Mouse (Mus musculus) heart, embryonic 14.5 days (tissue): ENCODE data around the gene Inpp5e. TPM values are rescaled to one million over a fixed set of nuclear protein-coding genes. Genes with fewer than 3 reads are reported as not detected.

Experiments
- ATAC-seq: fragments of 200-750 bp; cut with Nextera tagmentation; 2 replicates; pipeline ENCODE4 v1.8.0; 2017; ENCODE audit warnings: low read depth, moderate TSS enrichment; ENCODE audit not compliant: insufficient number of reproducible peaks, insufficient read depth, low FRiP score
- H3K27ac ChIP-seq, 2 experiments: fragments of 200-500 bp in 1 of 2; fragments of 300-500 bp in 1 of 2; sonication (generic) in 1 of 2; replicated peaks in 1 of 2; 2 replicates each; pipeline ENCODE4 v1.5.1; 2012 to 2014; ENCODE audit warnings: low read depth in 2 of 2, low read length in 2 of 2, control low read depth in 1 of 2, mild to moderate bottlenecking in 1 of 2, mixed read lengths in 1 of 2; ENCODE audit not compliant: control insufficient read depth in 1 of 2, insufficient read depth in 1 of 2
- H3K27me3 ChIP-seq: fragments of 300-500 bp; sonication (generic); 2 replicates; pipeline ENCODE4 v1.6.1; 2014; ENCODE audit warnings: mild to moderate bottlenecking, low read length, control low read depth; ENCODE audit not compliant: control insufficient read depth, insufficient read depth
- H3K36me3 ChIP-seq: fragments of 300-500 bp; sonication (generic); 2 replicates; pipeline ENCODE4 v1.6.1; 2014; ENCODE audit warnings: mild to moderate bottlenecking, control low read depth, low read length, mixed read lengths; ENCODE audit not compliant: control insufficient read depth, insufficient read depth
- H3K4me1 ChIP-seq, 2 experiments: fragments of 200-500 bp in 1 of 2; fragments of 300-500 bp in 1 of 2; sonication (generic) in 1 of 2; 2 replicates each; pipeline ENCODE4 v1.6.1; 2012 to 2014; ENCODE audit warnings: low read length in 2 of 2, control low read depth in 1 of 2, mixed read lengths in 1 of 2; ENCODE audit not compliant: control insufficient read depth in 2 of 2, insufficient read depth in 2 of 2
- H3K4me2 ChIP-seq: fragments of 300-500 bp; sonication (generic); 2 replicates; pipeline ENCODE4 v1.6.1; 2014; ENCODE audit warnings: mild to moderate bottlenecking, low read length
- H3K4me3 ChIP-seq, 2 experiments: fragments of 200-500 bp in 1 of 2; fragments of 300-500 bp in 1 of 2; sonication (generic) in 1 of 2; 2 replicates each; pipeline ENCODE4 v1.5.1; 2012 to 2014; ENCODE audit warnings: low read length in 2 of 2, mild to moderate bottlenecking in 2 of 2, control low read depth in 1 of 2, low read depth in 1 of 2, moderate library complexity in 1 of 2; ENCODE audit not compliant: control insufficient read depth in 1 of 2, insufficient read depth in 1 of 2
- H3K9ac ChIP-seq: fragments of 300-500 bp; sonication (generic); 2 replicates; pipeline ENCODE4 v1.6.1; 2014; ENCODE audit warnings: mild to moderate bottlenecking, low read length
- H3K9me3 ChIP-seq: fragments of 300-500 bp; sonication (generic); 2 replicates; pipeline ENCODE4 v1.6.1; 2016; ENCODE audit warnings: low read length, control low read depth; ENCODE audit not compliant: control insufficient read depth
- WGBS: fragments of 180-500 bp; shearing (Covaris S2); extraction: QIAGEN DNeasy Blood & Tissue Kit; methylation state at CpG from one replicate; pipeline ENCODE4 v1.1.7; 2014; 5-methylcytosine and 5-hydroxymethylcytosine counted together
- polyA plus RNA-seq: library from polyadenylated mRNA; unstranded; fragments of >200 nt; fragmentation: Nextera tagmentation; extraction: Ambion mirVana; gene quantifications from 2 replicates; pipeline ENCODE4 v1.2.1, GENCODE M21; 2014

Gene Inpp5e
- polyA plus RNA-seq, 1 experiment from 2014 or later = 16.7 TPM

DNA sequence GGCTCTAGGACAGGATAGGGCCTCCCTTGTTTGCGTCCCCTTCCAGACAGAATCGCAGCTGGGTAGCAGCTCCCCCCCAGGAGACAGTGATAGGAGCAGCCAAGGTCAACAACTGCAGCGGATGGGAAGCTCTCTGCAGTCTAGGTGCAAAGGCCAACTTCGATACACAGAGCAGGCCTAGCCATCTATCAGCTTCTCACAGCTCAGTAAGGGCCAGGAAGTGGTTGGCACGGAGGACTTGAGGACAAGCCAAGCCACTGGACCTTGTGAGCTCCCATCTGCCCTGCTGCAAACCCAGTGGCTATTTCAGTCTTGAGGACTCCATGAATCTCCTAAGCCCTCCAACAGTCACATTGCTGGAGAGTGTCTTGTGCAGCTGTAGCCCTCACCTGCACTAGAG, 9.4 kb downstream of the Inpp5e start:
- ATAC-seq = no peak
- H3K4me2 ChIP-seq = no peak overlapping the region
- no peak overlapping the region for H3K27ac ChIP-seq
- no peak overlapping the region for H3K9ac ChIP-seq
- H3K36me3 ChIP-seq = peaks cover 76% of the 10 kb centered on the region
- H3K9me3 ChIP-seq = no peaks in the 10 kb centered on the region
- H3K27me3 ChIP-seq = no peaks in the 10 kb centered on the region
- no peak overlapping the region for H3K4me3 ChIP-seq
- 68% methylated on average over 5 of the region's 5 CpGs for WGBS
- H3K4me1 ChIP-seq = no peaks in the 10 kb centered on the region

DNA sequence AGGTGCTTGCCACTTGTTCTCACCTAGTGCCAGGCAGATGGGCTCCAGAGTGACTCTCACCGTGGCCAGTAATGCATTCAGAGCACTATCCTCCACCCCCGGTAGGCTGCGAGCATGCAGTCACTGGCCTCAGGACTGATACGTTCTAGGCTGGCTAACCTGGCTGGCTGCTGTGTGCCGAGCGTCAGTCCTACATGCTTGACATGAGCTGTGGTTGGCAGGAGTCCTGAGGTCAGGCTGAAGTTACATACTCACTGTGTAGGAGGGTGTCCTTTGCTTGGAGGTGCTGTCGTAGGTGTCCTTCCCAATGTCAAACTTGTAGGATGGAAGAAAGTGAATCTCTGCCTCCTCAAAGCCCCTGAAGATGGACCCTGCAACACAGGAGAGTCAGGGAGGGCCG, 10.0 kb downstream of the Inpp5e start:
- 81% methylated on average over 8 of the region's 8 CpGs for WGBS
- Histone ChIP-seq H3K9me3 (no peaks in the 10 kb centered on the region), H3K9ac (no peak overlapping the region)

DNA sequence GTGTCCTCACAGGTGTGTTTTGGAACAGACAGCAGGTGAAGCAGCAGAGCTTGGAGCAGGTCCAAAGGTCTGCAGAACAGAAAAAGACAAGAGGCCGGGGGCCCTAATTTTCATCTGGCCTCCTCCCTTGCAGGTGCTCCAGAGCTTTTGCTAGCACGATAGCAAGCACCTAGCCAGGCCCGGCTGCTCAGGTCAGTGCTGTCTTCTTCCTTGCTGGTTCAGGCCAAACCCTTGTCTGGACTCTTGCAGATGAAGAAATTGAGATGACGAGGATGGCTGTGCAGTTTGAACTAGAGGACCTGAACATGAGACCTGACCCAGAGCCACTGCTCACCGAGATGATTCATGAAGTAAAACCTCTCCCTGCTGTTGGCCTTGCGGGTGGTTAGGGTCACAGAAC, 17.4 kb downstream of the Inpp5e start:
- peaks cover 75% of the 10 kb centered on the region for H3K36me3 ChIP-seq
- H3K9me3 ChIP-seq = no peaks in the 10 kb centered on the region
- H3K4me1 ChIP-seq = peaks cover 5 to 15% of the 10 kb centered on the region in 2 experiments
- H3K4me2 ChIP-seq = no peak overlapping the region
- no peaks in the 10 kb centered on the region for H3K27me3 ChIP-seq
- no peak overlapping the region for H3K9ac ChIP-seq
- ATAC-seq = no peak
- H3K27ac ChIP-seq = no peak overlapping the region
- 89% methylated on average over 6 of the region's 6 CpGs for WGBS
- H3K4me3 ChIP-seq = no peak overlapping the region

More for the DNA sequence above, 10.0 kb downstream of the Inpp5e start:
- no peak for ATAC-seq
- no peaks in the 10 kb centered on the region for H3K4me1 ChIP-seq
- H3K36me3 ChIP-seq = peaks cover 83% of the 10 kb centered on the region
- H3K27ac ChIP-seq = no peak overlapping the region
- no peaks in the 10 kb centered on the region for H3K27me3 ChIP-seq
- no peak overlapping the region for H3K4me2 ChIP-seq
- H3K4me3 ChIP-seq = no peak overlapping the region

DNA sequence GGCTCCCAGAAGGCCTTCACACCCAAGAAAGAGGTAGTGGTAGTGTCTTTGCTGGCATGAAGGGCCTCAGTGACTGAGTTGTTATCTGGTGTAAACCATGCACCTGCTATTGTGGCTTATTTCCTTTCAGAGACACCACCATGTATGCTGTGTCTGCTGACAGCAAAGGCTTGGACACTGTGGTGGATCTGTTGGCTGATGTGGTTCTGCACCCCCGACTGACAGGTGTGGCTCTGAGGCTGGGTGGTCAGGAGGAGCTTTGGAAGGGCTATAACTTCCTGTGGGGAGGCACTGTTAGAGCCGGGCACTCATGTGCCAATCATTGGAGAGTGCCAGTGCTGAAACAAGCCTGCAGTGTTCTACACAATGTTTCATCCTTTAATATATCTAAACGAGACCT, 18.0 kb downstream of the Inpp5e start:
- peaks cover 75% of the 10 kb centered on the region for H3K36me3 ChIP-seq
- H3K4me1 ChIP-seq = peaks cover 5 to 15% of the 10 kb centered on the region in 2 experiments
- 89% methylated on average over 3 of the region's 3 CpGs for WGBS
- no peaks in the 10 kb centered on the region for H3K9me3 ChIP-seq
- no peak for ATAC-seq
- no peak overlapping the region for H3K27ac ChIP-seq
- no peak overlapping the region for H3K9ac ChIP-seq
- H3K4me2 ChIP-seq = no peak overlapping the region
- no peaks in the 10 kb centered on the region for H3K27me3 ChIP-seq
- H3K4me3 ChIP-seq = no peak overlapping the region

DNA sequence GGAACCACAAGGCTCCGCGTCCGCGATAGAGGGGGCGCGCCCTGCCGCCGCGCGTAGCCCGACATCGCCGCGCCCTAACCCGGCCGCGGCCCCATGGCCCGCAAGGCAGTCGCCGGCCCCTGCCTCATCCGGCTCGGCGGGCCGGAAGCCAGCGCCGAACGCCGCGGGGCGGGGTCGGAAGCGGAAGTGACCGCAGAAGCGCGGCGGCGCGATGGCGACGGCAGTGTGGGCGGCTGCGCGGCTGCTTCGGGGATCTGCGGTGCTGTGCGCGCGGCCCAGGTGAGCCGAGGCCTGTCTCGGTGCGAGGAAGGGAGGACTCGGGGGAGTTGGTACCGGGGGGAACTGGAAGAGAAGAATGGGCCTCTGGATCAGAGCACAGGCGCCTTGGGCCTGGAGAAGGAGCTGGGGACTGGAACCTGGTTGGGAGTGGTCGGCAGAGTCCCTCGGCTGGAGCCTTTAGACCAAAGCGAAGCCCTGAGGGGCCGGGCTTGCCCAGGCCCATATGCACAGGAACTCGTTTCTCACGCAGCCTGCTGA, 19.8 kb downstream of the Inpp5e start, which contains the start of the genes Entr1 and Pmpca:
Entr1 (minus strand) TSS at position 163 of the 537 bp plus-strand sequence.
Pmpca (plus strand) TSS at position 186 of the 537 bp plus-strand sequence.
- Histone ChIP-seq H3K4me1 (peaks cover 5 to 15% of the 10 kb centered on the region in 2 experiments), H3K4me2 (peak within 1 kb of the TSS; percentile 90), H3K27ac (peak within 1 kb of the TSS; percentile 28 to 70; a peak in 3 of 4 replicates), H3K36me3 (peaks cover 75% of the 10 kb centered on the region), H3K9me3 (no peaks in the 10 kb centered on the region), H3K9ac (peak within 1 kb of the TSS; percentile 96), H3K27me3 (no peaks in the 10 kb centered on the region), H3K4me3 (peak within 1 kb of the TSS; percentile 94 to 97)
- peak; percentile 79 for ATAC-seq
- under 1% methylated on average over 53 of the region's 60 CpGs for WGBS

DNA sequence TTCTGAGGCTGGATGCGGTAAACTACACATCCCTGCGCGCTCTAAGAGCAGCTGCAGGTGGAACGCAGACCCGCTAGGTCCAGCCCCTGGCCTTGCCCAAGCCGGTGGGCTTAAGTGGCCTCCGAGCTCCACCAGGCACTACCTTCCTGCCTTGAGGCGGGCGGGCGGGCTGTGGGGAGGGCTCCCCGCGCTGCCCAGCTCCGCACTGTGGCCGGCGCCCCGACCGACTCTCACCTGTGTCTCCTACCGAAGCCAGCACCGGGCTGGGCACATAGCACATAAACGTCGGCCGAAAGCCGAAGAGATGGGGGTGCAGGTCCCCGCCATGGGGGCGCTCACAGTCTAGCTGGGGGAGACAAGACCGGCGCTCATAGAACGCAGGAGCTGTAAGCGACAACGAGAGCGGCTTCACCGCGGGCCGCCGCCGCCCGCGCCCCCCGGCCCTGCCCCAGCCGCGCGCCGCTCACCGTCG, 20.3 kb downstream of the Inpp5e start:
- Histone ChIP-seq H3K27me3 (no peaks in the 10 kb centered on the region), H3K27ac (peak overlapping the region in 1 of 2 experiments; percentile 70; a peak in 2 of 4 replicates), H3K36me3 (peaks cover 75% of the 10 kb centered on the region), H3K9me3 (no peaks in the 10 kb centered on the region), H3K4me1 (peaks cover 5 to 15% of the 10 kb centered on the region in 2 experiments), H3K4me3 (peak overlapping the region; percentile 94 to 97), H3K4me2 (peak overlapping the region; percentile 90), H3K9ac (peak overlapping the region; percentile 96)
- under 1% methylated on average over 35 of the region's 45 CpGs for WGBS
- ATAC-seq = peak; percentile 14; the same call in 1 of the 2 replicates

DNA sequence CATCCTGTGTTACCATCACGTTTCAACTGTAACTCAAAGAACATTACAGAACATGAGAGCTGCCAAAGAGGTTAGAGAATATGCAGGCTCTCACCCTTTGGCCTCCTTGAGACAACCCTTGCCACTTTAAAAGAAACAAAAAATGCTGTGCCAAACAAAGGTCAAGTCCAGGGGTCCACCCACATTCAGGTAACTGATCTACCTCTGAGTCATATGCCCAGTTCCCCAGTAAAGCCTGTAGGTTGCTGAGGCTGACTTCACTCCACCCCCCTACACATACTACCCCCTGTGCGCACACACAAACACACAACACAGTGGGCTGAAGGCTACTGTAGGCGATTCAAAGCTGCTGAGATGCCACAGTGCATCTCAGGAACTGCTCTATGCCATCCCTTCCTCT, 21.3 kb downstream of the Inpp5e start:
- no peak for ATAC-seq
- H3K4me2 ChIP-seq = peak overlapping the region; percentile 90

More for the DNA sequence above, 21.3 kb downstream of the Inpp5e start:
- H3K27ac ChIP-seq = no peak overlapping the region
- H3K9ac ChIP-seq = peak overlapping the region; percentile 96
- peaks cover 75% of the 10 kb centered on the region for H3K36me3 ChIP-seq
- H3K4me1 ChIP-seq = peaks cover 5 to 15% of the 10 kb centered on the region in 2 experiments
- H3K27me3 ChIP-seq = no peaks in the 10 kb centered on the region
- H3K4me3 ChIP-seq = no peak overlapping the region
- 80% methylated on average over 3 of the region's 3 CpGs for WGBS
- H3K9me3 ChIP-seq = no peaks in the 10 kb centered on the region
